Mouse (Mus musculus) layer of hippocampus, postnatal 36 days (tissue): Measurements from ENCODE around the gene Shmt2. TPM values are rescaled to one million over a fixed set of nuclear protein-coding genes. Genes with fewer than 3 reads are reported as not detected.

Source experiments
- DNase-seq, 2 experiments: peaks; one replicate each; pipeline ENCODE4 v3.0.0; 2022
- total RNA-seq, 2 experiments: library from RNA; stranded (reverse); gene quantifications; 2 replicates each; pipeline ENCODE4 v1.2.3; 2021

Shmt2 gene
- total RNA-seq, 2 experiments from 2014 or later, result 27.4 to 29.9 TPM

GRCm38 (mm10) chr10:127512307-127512666 is 10.0 kb downstream of the Shmt2 start:
- no peak for DNase-seq

- peak; percentile 77 to 80 for DNase-seq
Measured at GRCm38 (mm10) chr10:127511634-127512306, 10.5 kb downstream of the Shmt2 start.

DNA sequence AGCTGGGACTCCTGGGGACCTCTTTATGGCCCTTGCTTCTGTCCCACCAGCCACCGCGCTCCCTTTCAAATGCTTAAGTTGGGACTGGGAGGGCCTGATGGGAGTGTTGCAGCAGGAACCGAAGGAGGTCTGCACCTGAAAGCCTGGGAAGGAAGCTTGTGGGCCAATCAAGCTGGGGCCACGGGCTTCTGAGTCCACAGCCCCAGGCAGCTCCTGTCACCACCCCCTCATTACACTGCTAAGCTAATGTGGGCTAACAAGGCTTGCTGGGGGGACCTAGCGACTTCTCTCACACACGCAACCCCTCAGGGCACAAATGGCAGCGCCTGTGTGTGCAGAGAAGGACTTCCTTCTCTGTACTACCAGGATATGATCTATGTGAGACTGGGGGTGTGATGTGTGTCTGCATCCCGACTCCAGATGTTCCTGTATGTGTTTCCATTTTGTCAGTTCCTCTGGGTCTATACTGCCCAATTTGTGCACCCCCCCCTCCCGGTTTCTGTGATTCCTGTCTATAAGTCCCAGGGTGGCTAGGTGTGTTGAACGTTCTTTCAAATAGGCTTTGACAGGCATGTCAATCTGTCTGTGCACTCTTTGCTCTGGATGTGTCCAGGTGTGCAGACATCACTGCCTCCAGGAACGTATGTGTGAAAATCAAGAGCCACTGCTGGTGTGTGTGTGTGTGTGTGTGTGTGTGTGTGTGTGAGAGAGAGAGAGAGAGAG is 11.2 kb downstream of the Shmt2 start:
- DNase-seq, result no peak

DNA sequence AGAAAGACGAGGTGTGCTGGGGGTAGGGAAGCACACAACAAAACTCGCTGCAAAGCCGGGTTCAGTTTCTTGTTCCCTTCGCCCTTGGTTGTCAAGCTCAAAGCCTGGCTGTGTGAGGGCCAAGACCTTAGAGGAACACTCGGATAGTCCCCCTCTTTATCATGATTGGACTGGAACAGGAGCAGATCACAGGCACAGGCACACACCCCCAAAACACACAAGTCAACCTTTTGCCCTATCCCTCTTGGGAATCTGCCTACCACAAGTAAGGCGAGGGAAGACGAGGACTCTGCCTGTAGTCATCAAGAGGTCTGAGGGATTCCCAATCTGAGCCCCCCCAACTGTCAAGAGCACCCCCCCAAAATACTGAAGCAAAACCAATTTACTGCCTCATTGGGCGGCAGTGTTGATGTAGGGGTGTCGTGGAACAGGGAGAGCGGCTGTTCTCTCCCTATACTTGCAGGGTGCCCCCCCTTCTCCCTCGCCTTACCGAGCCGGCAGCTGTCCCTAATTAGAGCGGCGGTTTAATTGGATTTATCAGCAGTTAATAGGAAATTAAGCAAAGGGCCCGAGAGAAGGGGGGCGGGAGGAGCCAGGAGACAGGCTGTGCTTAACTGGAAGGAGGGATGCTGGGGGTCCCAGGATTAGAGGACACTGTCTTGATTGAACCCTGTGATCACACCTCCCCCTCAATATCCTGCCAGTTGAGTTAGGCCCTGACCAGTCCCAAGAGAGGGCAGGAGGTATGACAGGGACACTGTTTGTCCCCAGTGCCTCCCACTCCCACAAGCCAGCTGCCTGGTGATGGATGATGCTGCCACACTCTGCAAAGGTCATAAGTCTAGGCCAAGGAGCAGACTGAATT is 12.2 kb downstream of the Shmt2 start:
- no peak for DNase-seq

DNA sequence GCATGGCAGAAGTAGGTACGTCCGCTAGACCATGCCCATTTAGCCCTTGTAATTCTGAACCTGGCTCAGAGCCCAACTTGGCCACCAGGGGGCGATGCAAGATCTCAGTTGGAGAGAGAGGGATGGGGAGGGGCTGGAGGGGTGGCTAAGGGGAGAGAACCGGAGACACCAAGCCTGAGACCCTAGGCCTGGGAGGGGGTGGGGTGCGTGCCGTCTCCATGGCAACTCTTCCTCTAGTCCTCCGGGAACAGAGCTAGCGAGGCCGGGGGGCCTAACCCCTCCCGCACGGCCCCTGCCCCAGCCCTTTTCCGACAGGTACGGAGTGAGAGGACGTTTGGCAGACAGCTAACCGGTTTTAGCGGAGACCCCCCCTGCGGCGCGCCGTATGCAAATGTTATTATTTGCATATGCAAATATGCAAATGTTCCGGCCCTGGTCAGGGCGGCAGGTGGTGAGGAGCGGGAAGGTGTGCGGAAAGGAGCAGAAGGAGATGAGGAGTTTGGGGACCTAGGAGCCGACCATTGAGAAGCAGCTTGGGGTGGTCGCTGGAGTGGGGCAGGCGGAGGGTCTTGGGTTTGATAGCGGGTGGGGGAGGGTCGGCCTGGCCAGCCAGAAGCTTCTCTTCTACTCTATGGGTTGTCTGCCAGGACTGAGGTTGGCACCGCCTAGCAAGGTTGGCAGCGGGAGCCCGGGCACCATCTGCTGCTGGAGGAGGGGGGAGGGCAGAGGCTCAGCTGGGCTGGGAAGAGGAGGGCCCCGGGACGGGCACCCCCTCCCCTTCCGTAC is 13.0 kb downstream of the Shmt2 start:
- peak; percentile 81 to 82 for DNase-seq

GRCm38 (mm10) chr10:127508239-127508638 is 14.0 kb downstream of the Shmt2 start:
- peak; percentile 68 to 69 for DNase-seq

- no peak for DNase-seq
Measured at GRCm38 (mm10) chr10:127500894-127501893, 21.1 kb downstream of the Shmt2 start, which contains the start of gene Stac3. Gene Stac3 (plus strand): TSS chr10:127501686.

GRCm38 (mm10) chr10:127500042-127500441 is 22.2 kb downstream of the Shmt2 start:
- no peak for DNase-seq

DNA sequence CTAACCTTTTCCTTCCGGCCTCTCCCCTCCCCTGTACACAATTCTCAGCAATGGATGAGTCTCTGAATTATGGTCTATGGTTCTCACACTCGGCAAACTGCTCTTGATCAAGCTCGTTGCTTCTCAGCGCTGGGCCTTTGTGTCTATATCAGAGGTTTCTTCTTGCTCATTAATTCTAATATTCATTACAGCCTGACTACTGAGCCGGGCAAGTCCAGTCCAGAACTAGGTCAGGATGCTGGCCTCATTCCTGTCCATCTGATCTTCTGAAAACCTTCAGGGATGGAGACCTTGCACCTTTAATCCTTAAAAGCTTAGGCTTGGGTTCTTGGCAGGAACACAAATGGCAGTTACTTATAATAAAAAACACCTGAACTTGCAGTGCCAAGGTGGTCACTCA is 22.7 kb downstream of the Shmt2 start:
- DNase-seq, result no peak

GRCm38 (mm10) chr10:127496156-127496555 is 26.1 kb downstream of the Shmt2 start:
- DNase-seq, result no peak

DNA sequence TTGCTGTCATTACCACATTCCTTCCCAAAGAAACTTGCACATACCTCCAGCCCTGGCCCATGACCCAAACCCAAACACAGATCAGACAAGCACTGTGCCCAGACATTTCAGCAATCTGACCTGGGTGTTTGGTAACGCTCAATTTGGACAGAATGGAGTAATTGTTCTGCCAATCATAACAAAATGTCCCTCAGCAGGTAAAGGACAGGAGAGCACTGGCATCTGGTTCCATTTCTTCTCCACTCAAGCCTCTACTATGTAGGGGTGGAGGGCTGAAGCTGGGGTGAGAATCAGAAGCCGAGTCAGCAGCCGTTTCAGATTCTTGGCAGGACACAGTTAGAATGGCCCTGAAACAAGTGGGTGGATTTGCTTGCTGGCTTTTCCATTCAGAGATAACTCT is 30.1 kb downstream of the Shmt2 start:
- no peak for DNase-seq

DNA sequence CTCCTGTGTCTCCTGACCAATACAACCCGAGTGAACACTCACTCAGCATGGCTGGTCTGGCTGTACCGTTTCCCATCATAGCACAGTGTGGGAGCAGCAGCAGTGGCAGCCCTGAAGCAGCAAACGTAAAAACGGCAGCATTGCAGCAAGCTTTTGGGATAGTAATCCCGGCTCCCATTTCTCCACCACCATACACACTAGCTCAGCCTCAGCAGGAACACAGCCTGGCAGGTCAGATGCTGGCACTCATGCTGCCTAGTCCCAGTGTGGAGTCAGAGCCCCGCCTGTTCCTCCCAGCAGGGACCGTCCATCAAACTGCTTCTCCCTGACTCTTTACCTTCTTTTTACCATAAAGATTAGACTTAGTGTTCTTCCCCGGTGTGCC is 31.1 kb downstream of the Shmt2 start:
- DNase-seq, result no peak

GRCm38 (mm10) chr10:127490160-127491127 is 31.8 kb downstream of the Shmt2 start:
- no peak for DNase-seq

DNA sequence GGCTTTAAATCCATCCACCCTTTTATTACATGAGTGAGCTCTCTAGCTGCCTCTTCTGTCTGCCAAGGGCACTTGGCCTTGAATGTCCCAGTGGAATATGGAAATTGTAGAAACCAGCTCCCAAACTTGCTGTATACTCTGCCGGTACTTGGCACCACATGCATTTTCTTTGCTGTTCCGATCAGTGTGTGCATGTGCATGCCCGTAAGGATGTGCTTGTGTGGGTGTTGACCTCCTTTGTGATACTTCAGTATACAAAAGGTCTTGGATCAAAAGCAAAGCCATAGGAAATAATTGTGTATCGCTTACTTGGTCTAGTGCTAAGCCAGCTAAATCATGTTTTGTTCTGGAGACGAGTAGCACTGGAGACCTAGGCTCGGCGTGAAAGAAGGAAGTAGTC is 33.4 kb downstream of the Shmt2 start:
- no peak for DNase-seq

DNA sequence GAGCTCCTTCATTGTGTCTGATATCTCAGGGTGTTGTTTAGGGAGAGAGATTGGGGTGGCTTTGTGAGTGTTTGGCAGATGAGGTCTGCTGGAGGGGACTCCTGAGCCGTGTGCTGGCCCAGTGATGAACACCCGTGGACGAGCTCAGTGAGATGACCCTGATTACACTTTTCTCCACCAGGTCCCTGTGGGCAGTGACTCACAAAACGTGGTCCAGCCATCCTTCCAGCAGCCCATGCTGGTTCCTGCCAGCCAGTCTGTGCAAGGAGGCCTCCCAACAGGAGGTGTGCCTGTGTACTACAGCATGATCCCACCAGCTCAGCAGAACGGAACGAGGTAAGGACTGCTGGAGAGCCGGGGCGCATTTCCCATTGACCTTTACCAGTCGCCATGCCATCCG is 37.0 kb downstream of the Shmt2 start:
- no peak for DNase-seq

GRCm38 (mm10) chr10:127480833-127481813 is 41.1 kb downstream of the Shmt2 start:
- DNase-seq, result peak; percentile 57 to 59

- DNase-seq, result no peak
Measured at GRCm38 (mm10) chr10:127479131-127479530, 43.1 kb downstream of the Shmt2 start.

- DNase-seq, result no peak
Measured at GRCm38 (mm10) chr10:127477301-127477700, 44.9 kb downstream of the Shmt2 start.

- no peak for DNase-seq
Measured at GRCm38 (mm10) chr10:127476541-127476940, 45.7 kb downstream of the Shmt2 start.
